Mouse (Mus musculus) megakaryocyte, adult 5-6 weeks (primary cell): ENCODE measurements at regions not wholly inside any gene's neighbourhood (a gene's known extent, or its start where the extent isn't known, plus 50 kb on each side); places are given as distances from the start of the nearest gene placed in this dataset.
"Not testable (repeated sequence)": the region's sequence is repeated elsewhere in the genome, so short reads cannot be mapped to it uniquely, and the experiment has no call there.

Source experiments
- ATAC-seq: 2 replicates; pipeline ENCODE4 v1.8.0; 2016; ENCODE audit warnings: mild to moderate bottlenecking, inconsistent platforms; ENCODE audit not compliant: poor library complexity, severe bottlenecking

- ATAC-seq, result no peak
Observed at GRCm38 (mm10) chr16:25478300-25478699, 191.7 kb downstream of the Tprg start.

- ATAC-seq, result no peak
Observed at GRCm38 (mm10) chr16:25483831-25484254, 197.2 kb downstream of the Tprg start.

- no peak for ATAC-seq
Observed at GRCm38 (mm10) chr16:25485007-25485406, 198.4 kb downstream of the Tprg start.

- no peak for ATAC-seq
Observed at GRCm38 (mm10) chr16:25486477-25487094, 197.0 kb upstream of the Trp63 start.

GRCm38 (mm10) chr16:25490847-25491246, 192.7 kb upstream of the Trp63 start:
- ATAC-seq, result no peak

GRCm38 (mm10) chr16:25494153-25494552, 189.4 kb upstream of the Trp63 start:
- ATAC-seq, result no peak

- ATAC-seq, result no peak
Observed at GRCm38 (mm10) chr16:25495586-25496196, 187.9 kb upstream of the Trp63 start.

GRCm38 (mm10) chr16:25504829-25505228, 178.7 kb upstream of the Trp63 start:
- no peak for ATAC-seq

GRCm38 (mm10) chr16:25517114-25517868, 166.3 kb upstream of the Trp63 start:
- no peak for ATAC-seq

- not testable (repeated sequence) for ATAC-seq
Observed at GRCm38 (mm10) chr16:25523141-25523540, 160.4 kb upstream of the Trp63 start.

GRCm38 (mm10) chr16:25523621-25524020, 159.9 kb upstream of the Trp63 start:
- ATAC-seq, result no peak

GRCm38 (mm10) chr16:25527850-25528249, 155.7 kb upstream of the Trp63 start:
- peak; percentile 71 for ATAC-seq

- peak; percentile 59 for ATAC-seq
Observed at GRCm38 (mm10) chr16:25528313-25528712, 155.2 kb upstream of the Trp63 start.

- ATAC-seq, result peak; percentile 36
Observed at GRCm38 (mm10) chr16:25529681-25530080, 153.9 kb upstream of the Trp63 start.

GRCm38 (mm10) chr16:25531761-25532336, 151.7 kb upstream of the Trp63 start:
- no peak for ATAC-seq

GRCm38 (mm10) chr16:25532519-25533205, 150.9 kb upstream of the Trp63 start:
- no peak for ATAC-seq

GRCm38 (mm10) chr16:25533206-25533580, 150.4 kb upstream of the Trp63 start:
- ATAC-seq, result no peak

GRCm38 (mm10) chr16:25536550-25536949, 147.0 kb upstream of the Trp63 start:
- ATAC-seq, result no peak

GRCm38 (mm10) chr16:25549542-25550110, 133.9 kb upstream of the Trp63 start:
- ATAC-seq, result no peak

- no peak for ATAC-seq
Observed at GRCm38 (mm10) chr16:25557181-25557580, 126.4 kb upstream of the Trp63 start.

GRCm38 (mm10) chr16:25580216-25580615, 103.3 kb upstream of the Trp63 start:
- ATAC-seq, result no peak
